ENCODE assay signal across 24 mouse cellular contexts in genomic region chr2:164551502-164551901, GRCm38 (mm10). TPM values are rescaled to one million over a fixed set of nuclear protein-coding genes. Genes with fewer than 3 reads are reported as not detected.
"Had no signal": no experiment of that assay in that cellular context is flagged by ENCODE, and none has a peak within 500 bp of the region (broad histone marks: within the 10 kb centered on the region; RNA-seq: fewer than 3 reads in every experiment).

No protein-coding gene starts in this region.

- H3K9me3 ChIP-seq: neural tube, embryonic 13.5 days; neural tube, embryonic 15.5 days; stomach, embryonic 15.5 days had no signal

- H3K36me3 ChIP-seq: neural tube, embryonic 13.5 days; neural tube, embryonic 15.5 days; stomach, embryonic 15.5 days had no signal

- H3K27ac ChIP-seq: neural tube, embryonic 13.5 days; neural tube, embryonic 15.5 days; stomach, embryonic 15.5 days; stomach, postnatal 0 days had no signal

- H3K4me2 ChIP-seq: neural tube, embryonic 13.5 days; neural tube, embryonic 15.5 days; stomach, embryonic 15.5 days had no signal

- H3K4me1 ChIP-seq: neural tube, embryonic 15.5 days; stomach, embryonic 15.5 days had no signal

- DNase-seq: retina, postnatal 1 day; right cerebral cortex, adult 18-20 months; right cerebral cortex, postnatal 14 days; right cerebral cortex, postnatal 25 days; right cerebral cortex, postnatal 4 days; spleen, adult 18-20 months; thymus, adult 18-20 months; thymus, adult 2 months; thymus, postnatal 14 days; thymus, postnatal 25 days; thymus, postnatal 36 days; thymus, postnatal 4 days had no signal

- H3K4me3 ChIP-seq: neural tube, embryonic 13.5 days; neural tube, embryonic 15.5 days; stomach, embryonic 15.5 days had no signal

- H3K9ac ChIP-seq: neural tube, embryonic 13.5 days; neural tube, embryonic 15.5 days; stomach, embryonic 15.5 days had no signal

- H3K27me3 ChIP-seq: neural tube, embryonic 15.5 days; stomach, embryonic 15.5 days had no signal

RNA-seq across cellular contexts. Expression of gene Spint3, which starts 21.8 kb away (rescaled TPM):
- polyA plus RNA-seq: neural tube, embryonic 13.5 days; neural tube, embryonic 14.5 days; neural tube, embryonic 15.5 days; small intestine, adult 2 months; spleen, adult 2 months; stomach, embryonic 14.5 days; stomach, embryonic 15.5 days; stomach, embryonic 16.5 days; stomach, postnatal 0 days; testis, adult 2 months; thymus, adult 2 months; thymus, postnatal 0 days had no signal

RNA-seq across cellular contexts. Expression of gene Wfdc6a, which starts 33.7 kb away (rescaled TPM):
- polyA plus RNA-seq: neural tube, embryonic 13.5 days; neural tube, embryonic 14.5 days; neural tube, embryonic 15.5 days; small intestine, adult 2 months; thymus, adult 2 months; thymus, postnatal 0 days had no signal

RNA-seq across cellular contexts. Expression of gene Eppin, which starts 41.9 kb away (rescaled TPM):
- polyA plus RNA-seq: neural tube, embryonic 13.5 days; neural tube, embryonic 14.5 days; neural tube, embryonic 15.5 days; small intestine, adult 2 months; spleen, adult 2 months; stomach, embryonic 14.5 days; stomach, embryonic 15.5 days; stomach, embryonic 16.5 days; stomach, postnatal 0 days; thymus, adult 2 months; thymus, postnatal 0 days; urinary bladder, adult 2 months had no signal
